Mouse (Mus musculus): ENCODE measurements around the gene BC034090.
"Not testable (repeated sequence)": the region's sequence is repeated elsewhere in the genome, so short reads cannot be mapped to it uniquely, and the experiment has no call there.

GRCm38 (mm10) chr1:155262496-155262895, 18.3 kb upstream of the BC034090 start:
- TF ChIP-seq POLR2A (IDR thresholded peaks at IDR 0.05; ENCODE audit: control insufficient read depth, low read depth, low read length); CTCF (IDR thresholded peaks at IDR 0.05; ENCODE audit: control insufficient read depth, insufficient read depth, insufficient replicate concordance, low read depth, low read length): not testable (repeated sequence)

Data from testis, adult 2 months (tissue).